Mouse (Mus musculus): ENCODE results near the gene Ccdc106. TPM values are rescaled to one million over a fixed set of nuclear protein-coding genes. Genes with fewer than 3 reads are reported as not detected.

The Ccdc106 gene
- polyA plus RNA-seq, 1 experiment from 2014 or later: 2.9 TPM

- H3K36me3 ChIP-seq (ENCODE audit: control insufficient read depth, insufficient read depth, low read length): peaks cover 29% of the 10 kb centered on the region
- H3K27me3 ChIP-seq (ENCODE audit: control insufficient read depth, insufficient read depth, low read length): no peaks in the 10 kb centered on the region
- H3K27ac ChIP-seq (ENCODE audit: low read depth, low read length): no peak overlapping the region
- no peak for ATAC-seq (replicated peaks; ENCODE audit: insufficient number of reproducible peaks, low FRiP score, low TSS enrichment)
- H3K9me3 ChIP-seq (replicated peaks; ENCODE audit: control insufficient read depth, low read length): no peaks in the 10 kb centered on the region
- no peak overlapping the region for H3K9ac ChIP-seq (ENCODE audit: low read depth, low read length)
- no peaks in the 10 kb centered on the region for H3K4me1 ChIP-seq (ENCODE audit: control insufficient read depth, insufficient read depth, low read length)
- no peak overlapping the region for H3K4me2 ChIP-seq
- no peak overlapping the region for H3K4me3 ChIP-seq (ENCODE audit: low read depth, low read length)
- WGBS (ENCODE audit: insufficient replicate concordance): 85% methylated on average over 3 of the region's 3 CpGs
These were observed 79.4 kb downstream of the Ccdc106 start for GRCm38 (mm10) chr7:5099796-5100195.

- H3K9me3 ChIP-seq (replicated peaks; ENCODE audit: control insufficient read depth, low read length): no peaks in the 10 kb centered on the region
- H3K27me3 ChIP-seq (ENCODE audit: control insufficient read depth, insufficient read depth, low read length): no peaks in the 10 kb centered on the region
- peaks cover 16% of the 10 kb centered on the region for H3K36me3 ChIP-seq (ENCODE audit: control insufficient read depth, insufficient read depth, low read length)
- H3K4me3 ChIP-seq (ENCODE audit: low read depth, low read length): no peak overlapping the region
- H3K4me2 ChIP-seq: no peak overlapping the region
- no peak overlapping the region for H3K9ac ChIP-seq (ENCODE audit: low read depth, low read length)
- WGBS (ENCODE audit: insufficient replicate concordance): 81% methylated on average over 10 of the region's 10 CpGs
- no peaks in the 10 kb centered on the region for H3K4me1 ChIP-seq (ENCODE audit: control insufficient read depth, insufficient read depth, low read length)
- H3K27ac ChIP-seq (ENCODE audit: low read depth, low read length): no peak overlapping the region
- no peak for ATAC-seq (replicated peaks; ENCODE audit: insufficient number of reproducible peaks, low FRiP score, low TSS enrichment)
These were observed 80.8 kb downstream of the Ccdc106 start for GRCm38 (mm10) chr7:5101066-5101663.

- Histone ChIP-seq H3K4me1 (ENCODE audit: control insufficient read depth, insufficient read depth, low read length) (no peaks in the 10 kb centered on the region), H3K27me3 (ENCODE audit: control insufficient read depth, insufficient read depth, low read length) (no peaks in the 10 kb centered on the region), H3K4me2 (no peak overlapping the region), H3K27ac (ENCODE audit: low read depth, low read length) (no peak overlapping the region), H3K4me3 (ENCODE audit: low read depth, low read length) (no peak overlapping the region), H3K9ac (ENCODE audit: low read depth, low read length) (no peak overlapping the region), H3K9me3 (replicated peaks; ENCODE audit: control insufficient read depth, low read length) (no peaks in the 10 kb centered on the region), H3K36me3 (ENCODE audit: control insufficient read depth, insufficient read depth, low read length) (peaks cover 8% of the 10 kb centered on the region; the same call in 1 of the 2 replicates)
- 91% methylated on average over 2 of the region's 2 CpGs for WGBS (ENCODE audit: insufficient replicate concordance)
- ATAC-seq (replicated peaks; ENCODE audit: insufficient number of reproducible peaks, low FRiP score, low TSS enrichment): no peak
These were observed 82.2 kb downstream of the Ccdc106 start for GRCm38 (mm10) chr7:5102564-5102963.

GRCm38 (mm10) chr7:5108272-5108671, 87.9 kb downstream of the Ccdc106 start:
- Histone ChIP-seq H3K9me3 (replicated peaks; ENCODE audit: control insufficient read depth, low read length) (no peaks in the 10 kb centered on the region), H3K9ac (ENCODE audit: low read depth, low read length) (no peak overlapping the region), H3K4me1 (ENCODE audit: control insufficient read depth, insufficient read depth, low read length) (no peaks in the 10 kb centered on the region), H3K36me3 (ENCODE audit: control insufficient read depth, insufficient read depth, low read length) (no peaks in the 10 kb centered on the region), H3K4me3 (ENCODE audit: low read depth, low read length) (no peak overlapping the region), H3K27me3 (ENCODE audit: control insufficient read depth, insufficient read depth, low read length) (no peaks in the 10 kb centered on the region), H3K4me2 (no peak overlapping the region), H3K27ac (ENCODE audit: low read depth, low read length) (no peak overlapping the region)
- 58% methylated on average over 4 of the region's 4 CpGs for WGBS (ENCODE audit: insufficient replicate concordance)
- ATAC-seq (replicated peaks; ENCODE audit: insufficient number of reproducible peaks, low FRiP score, low TSS enrichment): no peak

GRCm38 (mm10) chr7:5109301-5109700, 88.9 kb downstream of the Ccdc106 start:
- H3K36me3 ChIP-seq (ENCODE audit: control insufficient read depth, insufficient read depth, low read length): no peaks in the 10 kb centered on the region
- H3K4me2 ChIP-seq: no peak overlapping the region
- H3K27me3 ChIP-seq (ENCODE audit: control insufficient read depth, insufficient read depth, low read length): no peaks in the 10 kb centered on the region
- no peaks in the 10 kb centered on the region for H3K4me1 ChIP-seq (ENCODE audit: control insufficient read depth, insufficient read depth, low read length)
- WGBS (ENCODE audit: insufficient replicate concordance): 78% methylated on average over 8 of the region's 8 CpGs
- no peak overlapping the region for H3K4me3 ChIP-seq (ENCODE audit: low read depth, low read length)
- ATAC-seq (replicated peaks; ENCODE audit: insufficient number of reproducible peaks, low FRiP score, low TSS enrichment): no peak
- no peak overlapping the region for H3K27ac ChIP-seq (ENCODE audit: low read depth, low read length)
- H3K9me3 ChIP-seq (replicated peaks; ENCODE audit: control insufficient read depth, low read length): no peaks in the 10 kb centered on the region
- no peak overlapping the region for H3K9ac ChIP-seq (ENCODE audit: low read depth, low read length)

Other genes with a start within 250 kb of the Ccdc106 start
- not detected in 2 replicates for gene Fam71e2, start 249.3 kb upstream of the Ccdc106 start, polyA plus RNA-seq (2014; fragmentation: Nextera tagmentation; extraction: Ambion mirVana)
- gene Il11, start 237.7 kb upstream of the Ccdc106 start, polyA plus RNA-seq (2014; fragmentation: Nextera tagmentation; extraction: Ambion mirVana): not detected in 2 replicates
- not detected in 2 replicates for gene Tmem190, start 237.6 kb upstream of the Ccdc106 start, polyA plus RNA-seq (2014; fragmentation: Nextera tagmentation; extraction: Ambion mirVana)
- gene Tmem238, start 230.9 kb upstream of the Ccdc106 start, polyA plus RNA-seq (2014; fragmentation: Nextera tagmentation; extraction: Ambion mirVana): 2.2 and 2.4 TPM in 2 replicates
- 143 and 156 TPM in 2 replicates for gene Rpl28, start 227.7 kb upstream of the Ccdc106 start, polyA plus RNA-seq (2014; fragmentation: Nextera tagmentation; extraction: Ambion mirVana)
- 317 and 378 TPM in 2 replicates for gene Ube2s, start 208.0 kb upstream of the Ccdc106 start, polyA plus RNA-seq (2014; fragmentation: Nextera tagmentation; extraction: Ambion mirVana)
- 0.09 TPM in 1 of 2 replicates, not detected in the other for gene Shisa7, start 175.9 kb upstream of the Ccdc106 start, polyA plus RNA-seq (2014; fragmentation: Nextera tagmentation; extraction: Ambion mirVana)
- 2.9 and 3.3 TPM in 2 replicates for gene Isoc2b, start 150.3 kb upstream of the Ccdc106 start, polyA plus RNA-seq (2014; fragmentation: Nextera tagmentation; extraction: Ambion mirVana)
- gene Isoc2a, start 143.4 kb upstream of the Ccdc106 start, polyA plus RNA-seq (2014; fragmentation: Nextera tagmentation; extraction: Ambion mirVana): 0.59 and 1.1 TPM in 2 replicates
- gene Gm36210, start 114.0 kb upstream of the Ccdc106 start, polyA plus RNA-seq (2014; fragmentation: Nextera tagmentation; extraction: Ambion mirVana): 0.17 and 0.20 TPM in 2 replicates
- 2.6 and 2.8 TPM in 2 replicates for gene Zfp628, start 105.3 kb upstream of the Ccdc106 start, polyA plus RNA-seq (2014; fragmentation: Nextera tagmentation; extraction: Ambion mirVana)
- gene Nat14, start 98.5 kb upstream of the Ccdc106 start, polyA plus RNA-seq (2014; fragmentation: Nextera tagmentation; extraction: Ambion mirVana): 4.7 and 5.0 TPM in 2 replicates
- gene Ssc5d, start 94.8 kb upstream of the Ccdc106 start, polyA plus RNA-seq (2014; fragmentation: Nextera tagmentation; extraction: Ambion mirVana): 0.53 and 1.1 TPM in 2 replicates
- 3.3 and 5.4 TPM in 2 replicates for gene Sbk2, start 56.1 kb upstream of the Ccdc106 start, polyA plus RNA-seq (2014; fragmentation: Nextera tagmentation; extraction: Ambion mirVana)
- 0.44 and 0.49 TPM in 2 replicates for gene Sbk3, start 49.4 kb upstream of the Ccdc106 start, polyA plus RNA-seq (2014; fragmentation: Nextera tagmentation; extraction: Ambion mirVana)
- 32.5 and 38.8 TPM in 2 replicates for gene Zfp579, start 24.4 kb upstream of the Ccdc106 start, polyA plus RNA-seq (2014; fragmentation: Nextera tagmentation; extraction: Ambion mirVana)
- gene Zfp524, start 6.1 kb upstream of the Ccdc106 start, polyA plus RNA-seq (2014; fragmentation: Nextera tagmentation; extraction: Ambion mirVana): 10.2 and 11.0 TPM in 2 replicates
- gene Fiz1, start 5.9 kb upstream of the Ccdc106 start, polyA plus RNA-seq (2014; fragmentation: Nextera tagmentation; extraction: Ambion mirVana): 25.5 and 25.9 TPM in 2 replicates
- gene Gm44973, start 5.1 kb upstream of the Ccdc106 start, polyA plus RNA-seq (2014; fragmentation: Nextera tagmentation; extraction: Ambion mirVana): 0.89 TPM in 1 of 2 replicates, not detected in the other
- gene Zfp865, start 177 bp upstream of the Ccdc106 start, polyA plus RNA-seq (2014; fragmentation: Nextera tagmentation; extraction: Ambion mirVana): 3.4 and 5.5 TPM in 2 replicates
- gene 4632433K11Rik, start 13.6 kb downstream of the Ccdc106 start, polyA plus RNA-seq (2014; fragmentation: Nextera tagmentation; extraction: Ambion mirVana): not detected in 2 replicates
- gene Zfp784, start 17.9 kb downstream of the Ccdc106 start, polyA plus RNA-seq (2014; fragmentation: Nextera tagmentation; extraction: Ambion mirVana): 3.4 and 4.2 TPM in 2 replicates
- 14.7 and 17.8 TPM in 2 replicates for gene Zfp580, start 31.0 kb downstream of the Ccdc106 start, polyA plus RNA-seq (2014; fragmentation: Nextera tagmentation; extraction: Ambion mirVana)
- gene U2af2, start 41.6 kb downstream of the Ccdc106 start, polyA plus RNA-seq (2014; fragmentation: Nextera tagmentation; extraction: Ambion mirVana): 84.0 and 85.5 TPM in 2 replicates
- 47.0 and 48.1 TPM in 2 replicates for gene Epn1, start 59.7 kb downstream of the Ccdc106 start, polyA plus RNA-seq (2014; fragmentation: Nextera tagmentation; extraction: Ambion mirVana)
- gene Rfpl4, start 96.4 kb downstream of the Ccdc106 start, polyA plus RNA-seq (2014; fragmentation: Nextera tagmentation; extraction: Ambion mirVana): not detected in 2 replicates
- 1.3 and 1.8 TPM in 2 replicates for gene Rasl2-9, start 105.4 kb downstream of the Ccdc106 start, polyA plus RNA-seq (2014; fragmentation: Nextera tagmentation; extraction: Ambion mirVana)
- gene Vmn1r55, start 129.1 kb downstream of the Ccdc106 start, polyA plus RNA-seq (2014; fragmentation: Nextera tagmentation; extraction: Ambion mirVana): not detected in 2 replicates
- not detected in 2 replicates for gene Vmn1r56, start 176.2 kb downstream of the Ccdc106 start, polyA plus RNA-seq (2014; fragmentation: Nextera tagmentation; extraction: Ambion mirVana)
- gene Vmn1r57, start 197.9 kb downstream of the Ccdc106 start, polyA plus RNA-seq (2014; fragmentation: Nextera tagmentation; extraction: Ambion mirVana): not detected in 2 replicates